Mouse (Mus musculus): ENCODE measurements around the gene Hist1h2bn.

DNA sequence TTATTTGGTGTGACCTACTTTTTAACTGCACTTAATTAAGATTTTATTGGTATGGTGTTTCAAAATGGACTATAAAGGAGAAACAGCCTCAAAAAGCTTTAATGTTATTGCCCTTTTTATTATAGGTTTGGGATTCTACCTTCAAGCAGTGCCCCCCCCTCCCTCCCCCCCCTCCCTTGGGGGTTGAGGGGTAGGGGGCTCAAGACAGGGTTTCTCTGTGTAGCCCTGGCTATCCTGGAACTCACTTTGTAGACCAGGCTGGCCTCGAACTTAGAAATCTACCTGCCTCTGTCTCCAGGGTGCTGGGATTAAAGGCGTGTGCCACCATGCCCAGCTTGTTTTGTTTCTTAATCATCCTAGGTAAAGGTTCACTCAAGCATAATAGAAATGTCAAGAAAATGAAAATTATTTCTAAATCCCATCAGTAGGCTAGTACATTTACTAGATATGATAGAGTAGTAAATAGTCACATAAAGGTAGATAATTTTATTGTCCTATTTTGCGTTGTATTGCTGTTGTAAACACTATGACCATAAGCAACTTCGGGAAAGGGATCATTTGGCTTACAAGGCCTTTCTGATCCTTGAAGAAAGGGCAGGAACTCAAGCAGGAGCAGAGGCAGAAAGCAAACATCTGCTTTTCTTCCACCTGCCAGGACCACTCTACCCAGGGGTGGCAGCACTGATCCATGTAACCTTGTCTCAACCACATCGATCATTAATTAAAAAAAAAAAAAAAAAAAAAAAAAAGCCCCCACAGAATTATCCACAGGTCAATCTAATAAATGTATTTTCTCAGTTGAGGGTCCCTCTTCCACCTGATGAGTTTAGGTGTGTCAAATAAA, 30.7 kb upstream of the Hist1h2bn start:
- no peak for TF ChIP-seq CTCF (IDR thresholded peaks at IDR 0.05)
- no peak for TF ChIP-seq EP300 (IDR thresholded peaks at IDR 0.05)
